Mouse (Mus musculus): ENCODE data around the gene Arpc4. TPM values are rescaled to one million over a fixed set of nuclear protein-coding genes. Genes with fewer than 3 reads are reported as not detected.

Arpc4 gene
- total RNA-seq, 2 experiments from 2014 or later: 130 to 134 TPM

DNA sequence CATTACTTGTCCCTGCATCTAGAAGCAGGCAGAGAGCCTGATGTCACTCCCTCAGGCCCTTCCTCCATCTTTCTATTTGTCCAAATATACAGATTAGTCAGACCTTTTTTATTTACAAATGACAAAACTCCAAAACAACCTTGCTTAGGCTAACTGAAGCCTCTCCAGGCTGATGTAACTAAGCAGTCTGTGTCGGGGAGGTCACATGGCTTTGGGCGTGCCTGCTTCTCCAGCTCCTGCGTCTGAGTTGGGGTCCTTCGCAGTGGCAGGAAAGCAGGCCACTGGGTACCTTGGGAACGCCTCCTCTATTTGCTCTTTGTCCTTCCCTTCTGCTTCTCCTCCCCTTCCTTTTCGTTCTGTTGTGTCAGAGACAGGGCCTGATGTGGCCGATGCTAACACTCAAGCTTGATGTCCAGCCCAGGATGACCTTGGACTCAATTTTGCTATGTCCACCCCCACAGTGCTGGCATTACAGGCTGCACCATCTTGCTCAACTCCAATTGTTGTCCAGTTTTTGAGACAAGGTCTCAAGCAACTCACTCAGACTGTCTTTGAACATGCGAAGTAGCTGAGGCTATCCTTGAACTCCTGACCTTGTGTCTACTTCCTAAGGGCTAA, 13.3 kb upstream of the Arpc4 start:
- no peak for DNase-seq (ENCODE audit: low spot score in 2 of 2)

DNA sequence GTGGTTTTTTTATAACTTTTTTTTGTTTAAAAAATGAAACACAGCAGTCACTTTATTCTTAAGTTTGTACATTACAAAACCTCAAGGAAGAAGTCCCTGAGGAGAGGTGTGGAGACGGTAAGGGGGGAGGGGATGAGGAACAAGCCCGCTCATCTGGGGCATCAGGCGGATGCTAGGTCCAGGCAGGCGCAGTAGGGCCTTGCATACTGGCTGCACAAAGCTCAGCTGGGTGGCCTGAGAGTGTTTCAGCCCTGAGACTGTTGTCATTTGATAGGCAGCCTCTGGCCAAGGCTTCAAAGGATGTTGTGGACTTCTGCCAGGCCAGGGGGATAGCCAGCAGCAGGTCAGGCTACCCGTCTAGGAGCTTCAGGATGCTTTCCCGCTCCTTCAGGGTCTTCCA, 11.3 kb upstream of the Arpc4 start:
- no peak for DNase-seq (ENCODE audit: low spot score in 2 of 2)

DNA sequence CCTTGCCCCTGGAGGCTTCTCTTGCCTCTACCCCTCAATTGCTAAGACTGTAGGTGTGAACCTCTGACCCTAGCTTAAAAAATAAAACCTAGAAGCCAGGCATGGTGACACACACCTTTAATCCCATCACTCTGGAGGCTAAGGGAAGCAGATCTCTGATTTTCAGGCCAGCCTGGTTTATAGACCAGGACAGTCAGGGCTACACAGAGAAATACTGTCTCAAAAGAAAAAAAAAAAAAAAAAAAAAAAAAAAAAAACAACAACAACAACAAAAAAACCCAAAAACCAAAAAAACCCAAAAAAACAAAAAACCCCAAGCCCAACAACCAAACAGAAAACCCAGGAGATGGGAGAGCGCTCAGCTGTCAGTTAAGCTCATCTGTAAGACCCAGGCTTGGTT, 10.3 kb upstream of the Arpc4 start:
- DNase-seq (ENCODE audit: low spot score in 2 of 2): no peak

DNA sequence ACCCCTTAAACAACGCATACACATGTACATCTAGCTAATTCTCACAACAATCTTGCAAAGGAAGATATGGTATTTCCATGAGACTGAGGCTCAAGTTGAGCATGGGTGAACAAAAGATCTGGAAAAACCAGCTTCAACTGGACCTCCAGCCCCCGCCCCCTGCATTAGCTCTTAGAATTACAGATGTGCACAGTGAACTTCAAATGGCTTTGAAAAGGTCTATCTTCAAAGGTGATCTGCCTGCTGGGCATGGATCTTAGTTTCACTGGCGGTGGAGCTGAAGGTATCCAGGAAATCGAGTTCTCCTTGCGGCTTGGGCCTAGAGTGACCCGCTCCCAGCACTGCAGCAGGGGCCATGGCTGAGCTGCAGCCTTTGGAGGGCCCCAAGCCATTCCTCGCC, 9.8 kb upstream of the Arpc4 start:
- no peak for DNase-seq (ENCODE audit: low spot score in 2 of 2)

DNA sequence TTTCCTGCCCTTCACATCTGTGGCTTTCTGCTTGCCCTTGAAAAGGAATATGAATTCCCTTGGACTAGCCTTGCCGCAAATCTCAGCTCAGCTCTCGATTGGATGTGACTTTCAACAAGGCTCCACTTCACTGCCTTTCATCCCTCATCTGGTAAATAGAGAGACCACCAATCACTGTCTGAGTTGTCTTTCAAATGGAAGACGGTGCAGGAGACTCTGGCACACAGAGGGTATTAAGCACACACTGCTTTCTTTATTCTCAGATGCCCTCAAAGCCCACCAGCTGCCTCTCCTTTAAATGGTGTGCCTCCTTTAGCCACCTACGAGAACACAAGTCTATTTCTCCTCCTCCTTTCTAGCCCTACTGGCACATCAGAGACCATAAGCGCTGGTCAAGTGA, 9.3 kb upstream of the Arpc4 start:
- DNase-seq (ENCODE audit: low spot score in 2 of 2): no peak

DNA sequence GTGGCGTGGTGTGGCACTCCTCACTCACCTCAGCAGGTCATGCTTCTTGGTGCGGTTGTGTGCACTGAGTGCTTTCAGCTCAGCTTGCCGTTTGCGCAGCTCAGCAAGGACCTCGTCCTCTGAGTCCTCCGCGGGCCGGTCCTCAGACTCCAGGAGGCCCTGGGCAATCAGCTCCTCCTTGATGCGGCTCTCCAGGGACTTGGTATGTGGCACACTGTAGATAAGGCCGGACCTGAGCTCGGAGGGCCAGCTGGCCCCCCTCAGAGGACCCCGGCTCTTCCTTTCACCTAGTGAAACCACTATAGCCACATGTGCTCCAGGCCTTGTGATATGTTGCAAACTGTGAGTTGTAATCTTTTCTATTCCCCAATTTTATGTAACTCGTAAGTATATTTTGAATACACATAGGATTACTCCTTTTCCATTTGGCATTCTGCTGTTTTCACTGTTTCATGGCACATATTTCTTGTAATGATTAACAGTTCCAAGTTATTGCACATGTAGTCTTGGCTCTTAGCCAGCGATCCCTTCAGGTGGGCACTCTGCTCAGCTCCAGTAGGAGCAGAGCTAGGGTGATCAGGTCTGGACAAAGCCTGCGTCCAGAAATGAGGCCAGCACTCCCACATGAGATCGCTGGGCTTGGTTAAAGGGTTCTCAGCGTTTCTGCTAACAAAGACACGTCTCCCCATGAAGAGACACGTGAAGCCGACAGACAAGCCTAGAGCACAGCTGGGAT, 7.6 kb upstream of the Arpc4 start:
- DNase-seq (ENCODE audit: low spot score in 2 of 2): no peak

DNA sequence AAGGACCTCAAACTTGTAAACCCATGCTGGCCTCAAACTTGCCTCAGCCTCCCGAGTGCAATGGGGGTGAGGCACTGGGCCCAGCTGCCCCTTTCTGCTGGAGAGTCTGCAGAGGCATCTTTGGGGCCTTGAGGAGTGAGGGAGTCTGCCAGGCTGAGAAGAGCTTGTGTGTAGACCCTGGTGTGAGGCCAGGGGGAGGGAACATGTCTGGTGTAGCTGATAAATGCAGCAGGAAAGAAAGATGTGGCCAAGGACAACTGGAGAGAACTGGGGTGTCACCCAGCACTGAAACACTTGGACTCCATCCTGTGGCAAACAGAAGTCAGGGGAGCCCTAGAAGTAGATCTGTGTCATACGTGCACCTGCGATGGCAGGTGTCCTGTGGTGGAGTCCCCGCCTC, 4.4 kb upstream of the Arpc4 start:
- no peak for DNase-seq (ENCODE audit: low spot score in 2 of 2)

DNA sequence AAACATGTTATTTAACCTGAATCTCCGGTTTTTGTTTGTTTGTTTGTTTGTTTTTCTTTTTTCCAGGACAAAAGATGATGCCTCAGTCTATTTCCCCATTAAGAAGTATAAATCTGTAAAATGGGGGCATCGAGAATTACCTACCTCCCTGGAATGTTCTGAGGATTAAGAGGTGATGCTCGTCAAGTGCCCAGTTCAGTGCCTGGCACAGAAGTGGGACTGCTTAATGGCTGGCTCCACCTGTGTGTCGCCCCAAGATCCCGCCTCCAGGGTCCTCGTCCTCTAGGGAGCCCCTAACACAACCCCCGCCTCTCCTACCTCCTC, 781 bp upstream of the Arpc4 start:
- DNase-seq (ENCODE audit: low spot score in 2 of 2): no peak

DNA sequence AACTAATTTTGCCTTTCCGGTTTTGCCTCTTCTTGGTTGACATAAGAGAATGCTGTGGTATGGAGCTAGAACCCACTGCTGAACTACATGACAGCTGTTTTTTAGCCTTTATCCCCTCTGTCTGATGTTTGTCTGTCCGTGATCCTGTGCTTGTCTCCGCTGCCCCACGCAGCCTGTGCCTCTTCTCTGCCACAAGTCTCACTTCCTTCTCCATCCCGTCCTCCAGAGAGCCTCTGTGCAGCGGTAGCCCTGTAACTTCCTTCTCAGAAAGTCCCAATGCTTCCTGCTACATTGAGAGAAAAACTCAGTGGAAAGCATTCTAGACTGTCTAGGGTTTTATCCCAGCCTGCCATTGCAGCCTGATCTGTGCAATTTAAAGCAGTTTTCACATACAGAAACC, 1.3 kb downstream of the Arpc4 start:
- no peak for DNase-seq (ENCODE audit: low spot score in 2 of 2)

DNA sequence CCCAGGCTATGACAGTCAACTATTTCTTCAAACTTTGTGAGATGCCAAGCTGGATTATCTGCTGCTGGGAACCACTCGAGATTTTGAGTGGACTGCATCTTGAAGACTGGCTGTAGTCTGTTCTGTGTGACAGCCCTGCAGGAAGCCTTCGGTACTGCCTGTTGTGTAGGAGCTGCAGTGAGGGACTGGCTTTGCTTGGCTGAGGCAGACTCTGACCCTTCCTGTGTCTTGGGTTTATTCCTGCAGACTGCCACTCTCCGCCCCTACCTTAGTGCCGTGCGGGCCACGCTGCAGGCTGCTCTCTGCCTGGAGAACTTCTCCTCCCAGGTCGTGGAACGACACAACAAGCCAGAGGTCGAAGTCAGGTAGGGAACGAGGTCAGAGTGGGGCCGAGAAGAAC, 2.6 kb downstream of the Arpc4 start:
- no peak for DNase-seq (ENCODE audit: low spot score in 2 of 2)

DNA sequence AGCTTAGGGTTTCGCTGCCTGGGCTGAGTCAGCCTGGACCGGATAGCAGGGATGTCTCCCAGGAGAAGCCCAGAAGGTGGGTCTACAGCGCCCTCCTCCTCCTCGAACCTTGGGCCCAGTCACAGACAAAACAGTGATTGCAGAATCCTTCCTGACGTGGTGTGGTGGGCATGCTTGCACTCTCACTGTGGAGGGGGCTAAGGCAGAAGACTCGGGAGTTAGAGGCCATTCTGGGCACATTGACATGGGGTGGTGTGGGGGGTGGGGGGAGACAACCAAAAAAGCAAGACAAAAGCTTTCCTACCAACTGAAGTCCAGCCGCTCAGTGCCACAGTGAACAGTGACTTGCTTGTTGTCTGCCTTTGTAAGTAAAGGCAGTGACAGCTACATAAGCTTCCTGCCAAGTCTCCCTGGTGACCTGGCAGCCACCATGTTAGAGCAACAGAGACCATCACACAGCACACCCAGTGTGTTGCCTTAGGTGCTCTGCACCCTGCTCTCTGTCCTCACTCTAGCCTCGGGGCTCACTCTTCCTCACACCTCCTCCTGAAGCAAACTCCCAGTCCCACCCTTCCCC, 6.5 kb downstream of the Arpc4 start:
- no peak for DNase-seq (ENCODE audit: low spot score in 2 of 2)

DNA sequence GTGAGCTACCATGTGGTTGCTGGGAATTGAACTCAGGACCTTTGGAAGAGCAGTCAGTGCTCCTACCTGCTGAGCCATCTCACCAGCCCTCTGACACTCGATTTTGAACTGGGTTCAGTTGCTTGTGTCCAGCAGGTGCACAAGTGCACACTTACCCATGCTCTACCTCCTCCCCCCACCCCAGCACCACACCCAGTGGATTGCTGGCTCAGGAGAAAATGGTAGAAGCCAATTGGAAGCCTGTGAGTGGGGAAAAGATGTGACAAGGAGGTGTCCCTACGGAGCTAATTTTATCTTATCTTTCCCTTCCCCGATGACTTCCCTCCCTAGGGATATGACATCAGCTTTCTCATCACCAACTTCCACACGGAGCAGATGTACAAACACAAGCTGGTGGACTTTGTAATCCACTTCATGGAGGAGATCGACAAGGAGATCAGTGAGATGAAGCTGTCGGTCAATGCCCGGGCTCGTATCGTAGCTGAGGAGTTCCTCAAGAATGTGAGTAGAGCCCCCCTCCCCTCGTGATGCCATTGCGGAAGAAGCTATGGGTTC, 7.3 kb downstream of the Arpc4 start:
- DNase-seq (ENCODE audit: low spot score in 2 of 2): no peak

DNA sequence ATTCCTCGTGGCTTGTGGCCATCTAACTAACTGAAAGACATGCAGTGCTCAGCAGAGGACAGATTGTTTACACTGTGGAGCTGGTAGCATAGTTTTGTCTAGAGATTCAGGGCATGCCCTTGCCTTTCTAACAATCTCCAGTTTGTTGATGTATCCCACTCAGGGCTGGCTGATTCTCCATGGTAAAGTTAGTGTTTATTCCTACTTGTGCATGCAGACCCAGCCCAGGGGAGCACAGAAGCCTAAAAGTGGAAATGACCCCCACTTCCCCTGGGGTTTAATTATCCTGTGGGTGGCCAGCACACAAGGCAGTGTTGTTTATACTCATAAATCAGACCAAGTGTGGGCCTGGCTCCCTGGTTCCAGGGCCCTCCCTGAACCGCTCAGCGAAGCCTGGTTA, 8.1 kb downstream of the Arpc4 start:
- no peak for DNase-seq (ENCODE audit: low spot score in 2 of 2)

DNA sequence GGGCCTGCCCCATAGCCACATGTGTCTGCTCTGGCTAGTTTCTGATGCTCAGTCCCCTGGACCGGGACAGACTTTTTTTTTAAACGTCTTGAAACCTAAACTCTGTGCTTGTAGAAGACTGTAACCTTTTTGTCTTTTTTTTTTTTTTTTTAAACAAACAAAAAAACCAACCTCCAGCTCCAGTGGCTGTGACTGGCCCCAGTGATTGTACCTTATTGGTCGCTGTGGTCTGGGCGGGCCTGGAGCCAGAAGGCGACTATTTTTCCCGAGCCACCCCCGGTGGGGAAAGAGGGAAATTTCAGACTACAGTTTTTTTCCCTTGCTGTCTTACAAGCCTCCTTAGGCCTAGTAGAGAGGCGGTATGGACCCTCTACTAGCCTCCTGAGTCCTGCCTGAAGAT, 11.0 kb downstream of the Arpc4 start, which contains the start of gene Ttll3:
TSS of gene Ttll3 (plus strand) at position 301 of the 400 bp plus-strand sequence.
- no peak for DNase-seq (ENCODE audit: low spot score in 2 of 2)

DNA sequence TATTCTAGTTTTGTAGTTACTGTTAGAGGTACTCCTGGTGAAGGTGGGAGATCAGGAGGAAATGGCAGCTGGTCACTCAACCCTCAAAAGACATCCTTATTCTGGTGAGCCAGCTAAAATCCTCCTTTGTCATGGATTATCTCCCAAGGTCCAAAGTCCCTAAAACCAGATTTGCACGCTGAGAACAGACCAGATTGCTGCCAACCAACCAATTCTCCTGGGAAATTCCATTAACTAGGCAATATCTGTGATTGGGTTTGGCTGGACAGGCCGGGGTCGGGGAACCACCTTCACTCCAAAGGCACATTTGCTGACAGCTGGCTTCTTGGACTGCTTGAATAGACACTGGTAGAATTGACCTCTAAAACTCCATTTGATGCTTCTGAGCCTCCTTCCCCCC, 12.8 kb downstream of the Arpc4 start:
- DNase-seq (ENCODE audit: low spot score in 2 of 2): no peak

DNA sequence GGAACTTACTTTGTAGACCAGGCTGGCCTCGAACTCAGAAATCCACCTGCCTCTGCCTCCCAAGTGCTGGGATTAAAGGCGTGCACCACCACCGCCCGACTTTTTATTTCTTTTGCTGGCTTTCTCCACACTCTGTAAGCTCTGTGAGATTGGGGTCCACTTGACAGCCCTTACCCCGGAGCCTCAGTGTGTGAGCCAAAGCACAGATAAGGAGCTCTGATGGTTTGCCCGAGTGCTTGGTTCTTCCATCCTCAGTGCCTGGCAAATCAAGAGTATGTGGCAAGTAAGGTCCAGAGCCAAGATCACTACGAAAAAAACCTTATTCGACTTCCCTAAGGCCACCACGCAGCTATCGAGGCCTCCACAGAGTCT, 14.1 kb downstream of the Arpc4 start:
- no peak for DNase-seq (ENCODE audit: low spot score in 2 of 2)

DNA sequence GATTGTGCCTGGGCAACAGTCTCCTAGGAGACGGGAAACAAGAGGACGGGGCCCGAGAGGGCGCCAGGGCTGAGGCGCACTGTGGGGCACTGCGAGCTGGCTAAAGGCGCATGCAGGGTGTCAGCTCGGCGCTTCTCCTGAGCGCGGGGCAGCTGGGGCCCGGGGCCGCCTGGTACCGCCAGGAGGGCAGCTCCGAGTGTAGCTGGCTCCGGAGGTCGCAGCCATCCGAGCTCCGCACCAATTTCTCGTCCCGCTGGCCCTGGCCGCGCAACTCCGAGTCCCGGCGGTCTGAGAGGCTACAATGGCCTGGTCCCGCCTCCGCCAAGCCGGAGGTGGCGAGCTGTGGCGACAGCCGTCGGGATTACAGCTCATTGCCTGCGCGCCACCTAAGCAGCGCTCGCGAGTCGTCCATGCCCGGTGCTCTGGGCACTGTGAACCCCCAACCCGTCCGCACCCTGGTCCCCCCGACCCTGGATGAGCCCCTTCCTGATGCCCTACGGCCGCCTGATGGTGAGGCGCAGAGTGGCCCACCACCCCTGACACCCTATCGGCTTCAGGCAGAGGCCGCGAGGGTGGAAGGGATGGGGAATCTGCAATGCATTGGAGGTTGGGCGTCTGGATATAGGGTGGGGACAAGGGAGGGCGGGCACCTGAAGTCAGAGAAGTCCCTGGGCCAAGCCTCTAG, 14.6 kb downstream of the Arpc4 start:
- peak; percentile 45 to 53 for DNase-seq (ENCODE audit: low spot score in 2 of 2)

DNA sequence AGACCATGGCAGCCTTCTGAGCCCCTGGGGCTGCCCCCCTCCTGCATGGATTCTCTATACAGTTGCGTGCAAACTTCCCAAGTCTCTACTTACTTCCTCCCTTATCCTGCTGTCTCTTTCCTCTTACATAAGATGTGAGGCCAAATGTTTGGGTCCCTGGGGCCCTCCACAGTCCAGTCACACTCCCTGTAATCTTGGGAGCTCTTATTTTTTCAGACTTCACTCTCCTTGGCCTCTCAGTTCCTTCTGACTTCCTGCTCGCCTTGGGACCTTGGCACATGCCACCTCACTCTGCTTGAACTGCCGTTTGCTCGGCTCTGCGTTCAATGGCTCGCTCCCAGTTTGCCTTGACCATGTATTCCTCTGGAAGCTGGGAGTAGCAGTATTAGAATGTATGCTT, 16.0 kb downstream of the Arpc4 start:
- no peak for DNase-seq (ENCODE audit: low spot score in 2 of 2)

DNA sequence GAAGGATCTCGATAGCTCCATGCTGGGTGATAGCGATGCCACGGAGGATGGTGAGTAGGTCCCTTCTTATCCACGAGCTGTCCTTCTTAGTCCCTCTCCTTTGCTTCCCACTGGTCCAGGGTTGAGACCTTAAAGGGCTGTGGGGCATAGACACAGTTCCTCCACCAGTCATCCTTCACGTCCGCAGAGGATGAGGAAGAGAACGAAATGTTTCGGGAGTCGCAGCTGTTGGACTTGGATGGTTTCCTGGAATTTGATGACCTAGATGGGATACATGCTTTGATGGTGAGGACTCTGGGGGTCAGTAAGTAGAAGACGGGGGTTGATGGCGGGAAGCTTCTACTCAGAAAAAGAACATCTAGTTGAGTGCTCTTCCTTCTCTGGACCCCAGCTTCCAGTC, 16.9 kb downstream of the Arpc4 start:
- no peak for DNase-seq (ENCODE audit: low spot score in 2 of 2)

DNA sequence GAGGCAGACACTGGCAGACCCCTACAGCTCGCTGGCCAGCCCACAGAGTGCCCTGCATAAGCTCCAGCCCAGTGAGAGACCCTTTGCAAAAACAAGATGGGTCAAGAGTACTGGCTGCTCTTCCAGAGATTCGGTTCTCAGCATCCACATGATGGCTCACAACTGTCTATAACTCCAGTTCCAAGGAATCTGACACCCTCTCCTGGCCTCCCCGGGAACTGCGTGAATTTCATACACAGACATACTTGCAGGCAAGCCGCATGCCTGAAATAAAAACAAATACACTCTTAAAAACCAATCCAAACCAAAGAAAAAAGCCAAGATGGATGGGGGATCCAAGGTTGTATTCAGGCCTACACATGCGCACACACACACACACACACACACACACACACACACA, 17.6 kb downstream of the Arpc4 start:
- no peak for DNase-seq (ENCODE audit: low spot score in 2 of 2)

DNA sequence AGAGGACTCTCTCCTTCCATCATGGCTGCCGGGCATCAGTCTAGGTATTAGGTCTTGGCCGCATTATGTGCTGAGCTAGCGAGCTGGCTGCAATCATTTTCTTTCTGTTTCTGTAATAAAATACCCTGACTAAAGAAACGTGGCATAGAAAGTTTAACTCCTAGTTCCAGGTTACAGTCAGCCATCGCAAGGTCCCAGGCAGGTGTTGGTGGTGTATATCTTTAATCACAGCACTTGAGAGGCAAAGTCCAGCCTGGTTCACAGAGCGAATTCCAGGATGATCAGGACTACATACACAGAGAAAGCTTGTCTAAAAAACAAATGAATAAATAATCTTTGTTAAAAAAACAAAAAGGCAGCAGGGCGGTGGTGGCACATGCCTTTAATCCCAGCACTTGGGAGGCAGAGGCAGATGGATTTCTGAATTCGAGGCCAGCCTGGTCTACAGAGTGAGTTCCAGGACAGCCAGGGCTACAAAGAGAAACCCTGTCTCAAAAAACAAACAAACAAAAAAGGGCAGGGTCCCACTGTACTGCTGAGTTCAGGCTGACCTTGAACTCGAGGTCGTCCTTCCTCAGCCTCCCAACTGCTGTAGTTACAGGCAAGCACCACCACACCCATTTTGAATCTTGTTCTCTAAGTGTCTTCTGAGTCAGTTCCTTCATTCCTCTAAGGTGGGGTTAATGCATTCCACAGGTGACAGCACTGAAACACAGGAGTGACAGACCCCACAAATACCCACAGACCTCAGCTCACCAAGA, 18.5 kb downstream of the Arpc4 start:
- DNase-seq (ENCODE audit: low spot score in 2 of 2): no peak

Measured in gastrocnemius, postnatal 4 days (tissue).